Mouse (Mus musculus): Measurements from ENCODE around the gene Ifnab.
A peak's percentile ranks its signal among the peaks of the same experiment; 100 is the strongest.

Gene Ifnab

GRCm38 (mm10) chr4:88676824-88677223, 14.3 kb downstream of the Ifnab start, which contains the start of gene Ifna16:
TSS of gene Ifna16 (minus strand) at chr4:88676924.
- no peak for DNase-seq (ENCODE audit: extremely low spot score)

GRCm38 (mm10) chr4:88655461-88655860, 35.7 kb downstream of the Ifnab start:
- DNase-seq (ENCODE audit: extremely low spot score), result no peak

DNA sequence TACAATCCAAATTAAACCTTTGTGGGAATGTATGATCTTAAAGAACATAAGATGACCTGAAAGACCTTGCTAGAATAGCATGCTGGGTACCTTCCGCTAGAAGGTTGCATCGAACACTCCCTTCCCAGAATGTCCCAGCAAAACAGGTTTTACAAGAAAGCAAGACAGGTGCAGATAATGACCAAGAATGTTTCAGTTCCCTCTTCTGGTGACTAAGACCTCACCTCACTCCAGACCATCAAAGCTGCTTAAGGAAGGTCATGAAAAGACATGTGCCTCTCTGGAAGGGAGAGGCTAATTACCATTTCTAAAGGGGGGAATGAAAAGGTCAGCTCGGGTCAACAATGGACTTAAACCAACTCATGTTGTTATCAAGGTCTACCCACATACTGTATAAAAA, 37.5 kb downstream of the Ifnab start:
- DNase-seq (ENCODE audit: extremely low spot score), result no peak

DNA sequence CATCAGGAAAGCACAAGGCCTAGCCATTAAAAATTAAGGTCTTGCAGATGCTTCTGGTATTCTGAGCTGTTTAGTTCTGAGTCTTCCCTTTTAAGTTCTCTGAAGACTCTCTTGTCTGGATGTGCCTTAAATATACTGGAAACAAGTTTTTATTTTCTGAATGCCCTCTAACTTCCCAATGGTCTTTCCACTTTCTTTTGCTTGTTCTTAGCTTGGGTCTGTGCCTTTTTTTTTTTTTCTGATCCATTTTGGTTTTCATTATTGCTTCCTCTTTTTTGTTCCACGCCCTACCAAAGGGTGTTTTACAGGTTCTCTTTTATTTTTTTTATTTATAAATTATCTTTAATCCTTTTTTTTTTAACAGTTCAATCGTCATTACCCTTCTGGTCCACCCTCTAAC, 46.8 kb downstream of the Ifnab start, which contains the start of gene Ifna13:
Gene Ifna13, minus strand, starts transcription at position 101 of the 400 bp plus-strand sequence.
- no peak for DNase-seq (ENCODE audit: extremely low spot score)

DNA sequence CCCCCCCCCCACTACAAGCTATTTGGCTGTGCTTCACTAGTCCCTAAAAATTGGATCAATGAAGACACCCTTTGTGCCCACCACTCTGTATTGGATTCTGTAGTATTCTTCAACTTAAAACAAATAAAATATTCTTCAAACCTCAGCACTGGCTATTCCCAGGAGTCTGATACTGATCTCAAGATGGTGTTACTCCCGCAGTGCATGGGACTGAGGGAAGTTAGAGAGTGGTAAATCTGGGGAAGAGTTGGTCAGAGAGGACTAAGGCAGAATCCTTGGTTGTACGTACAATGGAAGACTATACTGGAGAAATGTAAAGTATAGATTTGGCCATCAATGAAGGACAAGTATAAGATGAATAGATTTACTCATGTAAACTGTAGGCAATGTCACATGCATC, 48.6 kb downstream of the Ifnab start:
- peak; percentile 5 for DNase-seq (ENCODE audit: extremely low spot score)

DNA sequence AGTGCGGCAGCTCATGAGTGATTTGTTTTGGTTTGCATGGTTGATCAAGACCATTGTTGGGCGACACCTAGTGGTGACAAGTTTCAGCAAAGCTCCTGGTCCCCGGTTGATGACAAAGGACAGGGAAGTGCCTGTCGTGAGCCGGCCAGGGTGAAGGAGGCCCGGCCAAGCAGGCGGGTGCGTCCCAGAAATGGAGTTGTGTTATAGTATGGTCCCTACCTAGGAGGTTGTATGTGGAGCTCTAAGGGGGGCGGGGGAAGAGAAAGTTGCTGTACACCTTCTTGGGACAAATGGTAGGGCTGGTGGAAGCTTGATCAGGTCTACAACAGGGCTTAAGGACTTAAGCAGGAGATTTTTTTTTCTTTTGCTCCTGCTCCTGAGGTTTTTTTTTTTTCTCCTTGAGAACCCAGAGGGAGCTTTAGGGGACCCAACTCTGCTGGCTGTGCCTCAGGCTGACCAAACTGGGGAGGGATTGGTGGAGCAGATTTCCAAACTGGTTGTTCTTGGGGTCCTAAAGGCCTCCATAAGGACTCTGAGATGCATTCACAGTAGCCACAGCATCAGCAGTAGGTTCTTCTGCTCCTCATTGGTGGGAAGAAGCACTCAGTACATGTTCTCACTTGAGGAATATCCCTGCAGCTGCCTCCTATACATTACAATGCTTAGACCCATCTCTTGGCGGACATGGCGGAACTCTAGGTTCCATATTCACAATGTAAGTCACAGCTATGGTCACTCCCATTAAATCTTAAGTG, 49.9 kb downstream of the Ifnab start:
- peak; percentile 89 for DNase-seq (ENCODE audit: extremely low spot score)

DNA sequence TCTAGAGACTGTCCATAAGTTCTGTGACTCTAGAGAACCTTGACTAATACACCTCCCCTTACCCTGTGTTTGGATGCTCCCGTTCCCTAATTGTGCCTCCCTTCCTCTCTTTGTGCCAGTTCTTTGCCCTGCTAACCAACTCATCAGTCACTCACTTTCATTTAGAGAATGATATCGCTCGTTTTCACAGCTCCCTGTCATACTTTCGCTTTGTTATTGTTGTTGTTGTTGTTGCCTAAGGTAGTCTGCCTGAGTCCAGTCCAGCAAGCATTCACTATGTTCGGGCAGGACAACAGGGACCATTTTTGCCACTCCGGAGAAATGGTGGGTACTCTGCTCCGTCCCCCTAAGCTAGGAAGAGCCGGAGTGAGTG, 50.5 kb downstream of the Ifnab start:
- DNase-seq (ENCODE audit: extremely low spot score), result no peak

Data from embryo, embryonic 9.5 days (tissue).